Mouse (Mus musculus) neural tube, embryonic 11.5 days (tissue): ENCODE results near the gene Cmbl. TPM values are rescaled to one million over a fixed set of nuclear protein-coding genes. Genes with fewer than 3 reads are reported as not detected.
A peak's percentile ranks its signal among the peaks of the same experiment; 100 is the strongest.
"Not testable (repeated sequence)": the region's sequence is repeated elsewhere in the genome, so short reads cannot be mapped to it uniquely, and the experiment has no call there.

Experiments used
- ATAC-seq: fragments of 200-750 bp; cut with Nextera tagmentation; 2 replicates; pipeline ENCODE4 v1.8.0; 2017; ENCODE audit warnings: moderate number of reproducible peaks, mild to moderate bottlenecking, moderate TSS enrichment, moderate library complexity; ENCODE audit not compliant: insufficient read depth, low FRiP score, low TSS enrichment
- DNase-seq: peaks from one replicate; pipeline ENCODE4 v3.0.0-alpha.2; 2015; ENCODE audit warnings: low spot score
- H3K27ac ChIP-seq: fragments of 300-500 bp; sonication (generic); 2 replicates; pipeline ENCODE4 v1.5.1; 2014; ENCODE audit warnings: low read depth, mild to moderate bottlenecking, low read length
- H3K27me3 ChIP-seq: fragments of 300-500 bp; sonication (generic); 2 replicates; pipeline ENCODE4 v1.6.1; 2014; ENCODE audit warnings: mild to moderate bottlenecking, low read length, mixed read lengths; ENCODE audit not compliant: control insufficient read depth, insufficient read depth
- H3K36me3 ChIP-seq: fragments of 300-500 bp; sonication (generic); 2 replicates; pipeline ENCODE4 v1.6.1; 2014; ENCODE audit warnings: mild to moderate bottlenecking, low read length, moderate library complexity, mixed read lengths; ENCODE audit not compliant: control insufficient read depth, insufficient read depth
- H3K4me1 ChIP-seq: fragments of 300-500 bp; sonication (generic); 2 replicates; pipeline ENCODE4 v1.6.1; 2014; ENCODE audit warnings: low read length, mixed read lengths; ENCODE audit not compliant: control insufficient read depth, insufficient read depth
- H3K4me2 ChIP-seq: fragments of 300-500 bp; sonication (generic); 2 replicates; pipeline ENCODE4 v1.6.1; 2014; ENCODE audit warnings: low read depth, mild to moderate bottlenecking, moderate library complexity
- H3K4me3 ChIP-seq: fragments of 300-500 bp; sonication (generic); 2 replicates; pipeline ENCODE4 v1.5.1; 2014; ENCODE audit warnings: low read depth, low read length
- H3K9ac ChIP-seq: fragments of 300-500 bp; sonication (generic); 2 replicates; pipeline ENCODE4 v1.6.1; 2014; ENCODE audit warnings: mild to moderate bottlenecking, low read length
- H3K9me3 ChIP-seq: fragments of 300-500 bp; sonication (generic); 2 replicates; pipeline ENCODE4 v1.6.1; 2016; ENCODE audit warnings: low read length; ENCODE audit not compliant: control insufficient read depth
- WGBS: fragments of 180-500 bp; shearing (Covaris S2); extraction: QIAGEN DNeasy Blood & Tissue Kit; methylation state at CpG from one replicate; pipeline ENCODE4 v1.1.7; 2014; 5-methylcytosine and 5-hydroxymethylcytosine counted together
- polyA plus RNA-seq: library from polyadenylated mRNA; unstranded; fragments of >200 nt; fragmentation: Nextera tagmentation; extraction: Ambion mirVana; gene quantifications from 2 replicates; pipeline ENCODE4 v1.2.1, GENCODE M21; 2014

Cmbl gene
- polyA plus RNA-seq, 1 experiment from 2014 or later, result 2.2 TPM

GRCm38 (mm10) chr15:31568581-31568996, 3.4 kb downstream of the Cmbl start:
- Histone ChIP-seq H3K9ac (no peak overlapping the region), H3K4me1 (0 out of 2 replicates have a peak, but pooled peaks cover 4% of the 10 kb centered on the region), H3K4me3 (no peak overlapping the region), H3K4me2 (no peak overlapping the region), H3K27ac (no peak overlapping the region), H3K36me3 (no peaks in the 10 kb centered on the region), H3K9me3 (no peaks in the 10 kb centered on the region), H3K27me3 (no peaks in the 10 kb centered on the region)
- WGBS, result 25% methylated on average over 12 of the region's 12 CpGs
- peak; percentile 43 for DNase-seq
- no peak for ATAC-seq

GRCm38 (mm10) chr15:31569325-31570022, 4.3 kb downstream of the Cmbl start:
- H3K27me3 ChIP-seq, result no peaks in the 10 kb centered on the region
- no peaks in the 10 kb centered on the region for H3K9me3 ChIP-seq
- no peak overlapping the region for H3K9ac ChIP-seq
- DNase-seq (no peak), ATAC-seq (no peak)
- H3K4me2 ChIP-seq, result no peak overlapping the region
- no peak overlapping the region for H3K4me3 ChIP-seq
- H3K4me1 ChIP-seq, result 0 out of 2 replicates have a peak, but pooled peaks cover 4% of the 10 kb centered on the region
- H3K27ac ChIP-seq, result no peak overlapping the region
- 68% methylated on average over 9 of the region's 9 CpGs for WGBS
- H3K36me3 ChIP-seq, result no peaks in the 10 kb centered on the region

GRCm38 (mm10) chr15:31570959-31571358, 5.8 kb downstream of the Cmbl start:
- 89% methylated on average over 8 of the region's 8 CpGs for WGBS
- Histone ChIP-seq H3K36me3 (no peaks in the 10 kb centered on the region), H3K9me3 (no peaks in the 10 kb centered on the region), H3K27ac (no peak overlapping the region), H3K4me1 (0 out of 2 replicates have a peak, but pooled peaks cover 4% of the 10 kb centered on the region), H3K4me3 (no peak overlapping the region), H3K9ac (no peak overlapping the region), H3K27me3 (no peaks in the 10 kb centered on the region), H3K4me2 (no peak overlapping the region)
- DNase-seq (no peak), ATAC-seq (no peak)

GRCm38 (mm10) chr15:31571906-31572722, 6.9 kb downstream of the Cmbl start:
- no peak overlapping the region for H3K27ac ChIP-seq
- no peaks in the 10 kb centered on the region for H3K9me3 ChIP-seq
- H3K9ac ChIP-seq, result no peak overlapping the region
- ATAC-seq (no peak), DNase-seq (no peak)
- no peak overlapping the region for H3K4me3 ChIP-seq
- H3K36me3 ChIP-seq, result no peaks in the 10 kb centered on the region
- 0 out of 2 replicates have a peak, but pooled peaks cover 4% of the 10 kb centered on the region for H3K4me1 ChIP-seq
- no peak overlapping the region for H3K4me2 ChIP-seq
- H3K27me3 ChIP-seq, result no peaks in the 10 kb centered on the region
- WGBS, result 87% methylated on average over 16 of the region's 16 CpGs

GRCm38 (mm10) chr15:31573287-31573686, 8.1 kb downstream of the Cmbl start:
- H3K4me3 ChIP-seq, result no peak overlapping the region
- no peaks in the 10 kb centered on the region for H3K9me3 ChIP-seq
- H3K27ac ChIP-seq, result no peak overlapping the region
- WGBS, result 92% methylated on average over 4 of the region's 4 CpGs
- H3K9ac ChIP-seq, result no peak overlapping the region
- DNase-seq (no peak), ATAC-seq (no peak)
- 0 out of 2 replicates have a peak, but pooled peaks cover 4% of the 10 kb centered on the region for H3K4me1 ChIP-seq
- H3K27me3 ChIP-seq, result no peaks in the 10 kb centered on the region
- H3K4me2 ChIP-seq, result no peak overlapping the region
- no peaks in the 10 kb centered on the region for H3K36me3 ChIP-seq

GRCm38 (mm10) chr15:31573692-31574091, 8.5 kb downstream of the Cmbl start:
- no peak for ATAC-seq
- Histone ChIP-seq H3K9ac (no peak overlapping the region), H3K36me3 (no peaks in the 10 kb centered on the region), H3K27ac (no peak overlapping the region), H3K4me1 (0 out of 2 replicates have a peak, but pooled peaks cover under 1% of the 10 kb centered on the region), H3K4me2 (no peak overlapping the region), H3K4me3 (no peak overlapping the region), H3K9me3 (no peaks in the 10 kb centered on the region), H3K27me3 (no peaks in the 10 kb centered on the region)
- DNase-seq, result no peak

GRCm38 (mm10) chr15:31576076-31576475, 10.9 kb downstream of the Cmbl start:
- H3K9ac ChIP-seq, result no peak overlapping the region
- no peak overlapping the region for H3K27ac ChIP-seq
- H3K4me3 ChIP-seq, result no peak overlapping the region
- DNase-seq (no peak), ATAC-seq (no peak)
- H3K4me1 ChIP-seq, result no peaks in the 10 kb centered on the region
- H3K36me3 ChIP-seq, result no peaks in the 10 kb centered on the region
- H3K4me2 ChIP-seq, result no peak overlapping the region
- H3K27me3 ChIP-seq, result no peaks in the 10 kb centered on the region
- no peaks in the 10 kb centered on the region for H3K9me3 ChIP-seq
- WGBS, result 61% methylated on average over 5 of the region's 5 CpGs

GRCm38 (mm10) chr15:31581086-31581485, 15.9 kb downstream of the Cmbl start:
- not testable (repeated sequence) for H3K9ac ChIP-seq, H3K4me2 ChIP-seq, ATAC-seq, H3K4me1 ChIP-seq, H3K27me3 ChIP-seq, H3K4me3 ChIP-seq, H3K9me3 ChIP-seq, H3K27ac ChIP-seq, H3K36me3 ChIP-seq, DNase-seq
- 91% methylated on average over 2 of the region's 2 CpGs for WGBS
